Mouse (Mus musculus) embryo, embryonic 9.5 days (tissue): ENCODE data around the gene Pam.
"Not testable (repeated sequence)": the region's sequence is repeated elsewhere in the genome, so short reads cannot be mapped to it uniquely, and the experiment has no call there.

Experiments
- DNase-seq: peaks from one replicate; pipeline ENCODE4 v3.0.0-alpha.2; 2017; ENCODE audit errors: extremely low spot score

The Pam gene

DNA sequence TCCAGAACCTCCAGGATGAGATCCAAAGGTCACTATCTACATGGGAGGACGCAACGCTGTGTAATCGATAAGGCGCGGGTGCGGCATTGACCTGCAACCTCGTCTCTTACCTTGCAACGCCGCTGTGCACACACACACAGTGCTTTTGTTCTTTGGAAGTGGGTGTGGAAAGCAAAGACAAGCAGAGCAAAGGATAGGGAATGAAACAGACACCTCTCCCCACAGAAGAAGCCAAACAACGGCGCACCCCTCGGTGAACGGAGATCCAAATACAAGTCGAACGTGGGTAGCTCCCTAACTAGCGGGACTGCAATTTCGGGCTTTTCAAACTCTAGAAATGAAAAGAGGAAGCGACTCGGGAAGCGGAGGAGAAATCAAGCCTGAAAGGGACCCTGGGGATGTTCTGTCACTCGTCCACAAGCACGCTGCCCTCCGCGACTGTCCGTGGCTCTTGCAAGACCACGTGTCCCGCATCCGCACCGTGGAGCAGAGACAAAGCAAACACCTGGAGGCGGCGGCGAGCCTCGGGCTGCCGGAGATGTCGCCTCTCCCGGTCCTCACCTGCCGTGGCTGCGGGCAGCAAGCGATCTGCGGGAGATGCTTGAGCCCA is 326.0 kb downstream of the Pam start:
- DNase-seq = peak; percentile 50

DNA sequence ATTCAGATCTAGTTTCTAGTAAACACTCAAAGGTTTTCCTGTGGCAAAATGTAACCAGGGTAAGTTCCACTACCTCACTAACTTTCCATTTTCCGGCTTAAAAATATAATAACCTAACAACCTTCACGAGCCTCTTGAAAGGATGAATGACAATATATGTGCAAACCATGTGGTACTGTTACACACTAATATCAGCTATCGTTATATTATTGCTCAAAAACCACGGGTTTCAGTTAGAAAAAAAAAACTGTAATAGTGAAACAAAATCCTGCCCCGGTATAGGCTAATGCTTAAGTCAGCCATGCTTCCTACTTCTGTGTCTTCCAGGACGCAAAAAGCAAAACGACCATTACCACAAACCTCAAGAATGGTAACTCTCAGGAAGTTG is 326.5 kb downstream of the Pam start:
- DNase-seq = no peak

DNA sequence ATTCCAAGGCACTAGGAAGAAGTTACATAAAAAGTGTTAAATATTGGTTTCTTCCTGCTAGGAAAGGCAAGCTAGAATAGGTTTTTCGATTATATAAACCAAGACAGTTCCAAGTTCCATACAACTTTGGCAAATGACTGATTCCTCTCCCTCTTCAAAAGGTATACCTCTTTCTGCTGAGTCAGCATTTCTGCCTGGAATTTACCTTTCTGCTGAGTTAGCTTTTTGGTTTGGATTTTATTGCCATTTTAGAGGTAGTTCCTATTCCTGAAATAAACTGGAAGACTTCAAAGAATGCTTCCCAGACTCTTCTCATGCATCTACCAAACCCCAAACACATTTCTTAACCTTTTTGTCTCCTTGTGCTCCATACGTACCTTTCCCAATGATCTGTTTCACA is 327.4 kb downstream of the Pam start:
- DNase-seq = no peak

DNA sequence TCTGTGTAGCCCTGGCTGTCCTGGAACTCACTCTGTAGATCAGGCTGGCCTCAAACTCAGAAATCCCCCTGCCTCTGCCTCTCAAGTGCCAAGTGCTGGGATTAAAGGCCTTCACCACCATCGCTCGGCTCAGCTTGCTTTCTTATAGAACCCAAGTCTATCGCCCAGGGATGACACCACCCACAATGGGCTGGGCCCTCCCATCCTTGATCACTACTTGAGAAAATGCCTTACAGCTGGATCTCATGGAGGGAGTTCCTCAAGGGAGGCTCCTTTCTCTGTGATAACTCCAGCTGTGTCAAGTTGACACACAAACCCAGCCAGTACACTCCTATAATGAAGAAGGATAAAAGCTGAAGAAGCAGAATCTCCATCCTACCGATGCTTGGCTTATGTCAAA is 329.7 kb downstream of the Pam start:
- DNase-seq = not testable (repeated sequence)

DNA sequence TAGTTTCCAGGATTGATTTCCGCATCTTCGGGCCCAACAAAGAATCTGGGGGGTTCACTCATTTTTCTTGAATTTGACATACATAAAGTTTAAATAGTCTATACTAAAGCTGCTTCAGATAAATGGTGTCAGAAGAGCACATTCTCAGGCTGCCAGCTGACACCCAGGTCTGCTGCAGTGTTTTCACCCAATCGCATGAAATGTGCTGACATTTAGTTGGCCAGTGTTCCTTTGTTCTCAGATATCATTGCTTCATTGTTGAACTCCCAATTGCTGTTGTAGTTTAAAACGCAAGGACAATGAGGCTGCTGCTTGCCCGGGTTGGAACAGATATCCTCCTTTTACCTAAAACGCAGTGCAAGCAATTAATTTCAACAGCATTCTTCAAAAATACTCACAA is 334.0 kb downstream of the Pam start:
- no peak for DNase-seq

DNA sequence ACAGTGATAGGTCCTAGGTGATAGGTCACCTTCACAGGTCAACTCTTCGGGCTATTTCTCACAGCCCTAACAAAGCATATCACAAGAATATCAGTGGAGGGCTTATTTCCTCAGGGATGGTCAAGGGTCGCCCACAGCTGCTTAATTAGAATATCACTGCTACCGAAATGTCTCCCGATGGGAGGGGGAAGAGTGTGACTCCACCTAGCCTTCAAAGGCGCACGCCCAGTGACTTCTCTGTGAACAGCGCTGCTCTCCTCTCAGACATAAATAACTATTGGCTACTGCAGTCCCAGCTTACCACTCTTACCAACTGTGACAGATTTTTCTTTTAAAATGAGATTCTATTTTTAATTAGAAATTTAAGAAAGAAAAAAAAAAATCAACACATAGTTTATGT is 334.8 kb downstream of the Pam start:
- DNase-seq = no peak

DNA sequence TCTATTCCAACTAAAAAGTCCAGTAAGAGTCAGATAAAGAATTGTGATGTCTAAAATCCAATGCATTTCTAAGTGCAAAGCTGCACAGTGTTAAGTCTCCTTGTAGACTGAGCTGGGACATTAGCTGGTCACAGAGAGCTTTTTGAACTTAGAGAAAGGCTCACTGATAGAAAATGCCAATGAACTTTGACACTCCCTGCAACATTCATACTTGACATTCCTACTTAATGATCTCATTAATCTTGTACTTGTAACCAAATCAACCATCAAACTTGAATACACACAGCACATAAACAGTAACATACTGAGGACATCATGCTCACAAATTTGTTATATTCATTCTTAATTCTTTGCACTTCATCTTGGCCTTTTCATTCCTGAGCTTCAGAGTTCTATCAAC is 335.6 kb downstream of the Pam start:
- no peak for DNase-seq

DNA sequence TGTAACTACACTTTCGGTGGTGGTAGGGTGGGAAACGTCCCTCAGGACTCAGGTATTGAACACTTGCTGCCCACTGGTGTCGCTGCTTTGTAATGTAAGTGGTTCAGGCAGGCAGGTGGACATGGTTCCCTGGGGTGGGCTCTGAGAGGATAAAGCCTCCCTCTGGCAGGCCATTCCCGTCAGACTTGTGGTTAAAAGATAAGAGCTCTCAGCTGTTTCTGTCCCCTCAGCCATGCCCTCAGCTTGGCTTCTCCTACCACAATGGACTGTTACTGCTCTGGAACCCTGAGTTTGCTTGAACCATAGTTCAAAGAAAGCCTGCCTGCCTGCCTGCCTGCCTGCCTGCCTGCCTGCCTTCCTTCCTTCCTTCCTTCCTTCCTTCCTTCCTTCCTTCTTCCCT is 341.1 kb downstream of the Pam start:
- DNase-seq = no peak

DNA sequence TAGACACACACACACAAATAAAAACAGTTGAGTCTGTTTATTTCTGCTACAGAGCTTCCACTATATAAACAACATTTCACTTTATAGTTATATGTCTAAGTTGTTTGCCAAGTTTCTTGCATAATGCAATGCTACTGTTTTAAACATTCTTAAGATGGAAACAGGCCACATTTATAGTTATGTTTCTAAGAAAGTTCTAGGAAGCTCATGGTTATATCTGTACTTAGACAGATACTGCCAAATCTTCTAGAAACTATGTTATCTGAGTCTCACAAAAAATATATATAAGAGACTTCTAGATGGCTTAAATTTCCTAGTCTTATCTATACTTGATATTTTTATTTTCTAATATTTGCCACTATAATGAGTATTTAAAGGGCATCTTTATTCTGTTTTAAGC is 342.2 kb downstream of the Pam start:
- DNase-seq = no peak

DNA sequence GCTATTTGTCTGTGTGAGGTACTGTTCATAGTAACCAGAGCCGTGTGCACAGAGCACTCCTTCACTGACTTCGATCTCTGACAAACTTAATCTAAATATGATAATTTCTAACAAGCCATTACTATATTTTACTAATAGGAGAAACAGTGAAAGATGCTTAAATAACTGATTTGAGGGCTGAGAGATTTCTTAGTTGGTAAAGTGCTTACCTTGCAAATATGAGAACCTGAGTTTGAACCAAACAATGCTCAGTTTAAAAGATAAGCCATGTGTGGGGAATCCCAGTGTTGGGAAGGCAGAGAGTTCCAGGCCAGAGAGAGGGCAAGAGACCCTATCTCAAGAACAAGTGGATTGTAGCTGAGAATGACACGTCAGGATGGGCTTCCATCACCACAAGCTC is 347.3 kb downstream of the Pam start:
- no peak for DNase-seq

DNA sequence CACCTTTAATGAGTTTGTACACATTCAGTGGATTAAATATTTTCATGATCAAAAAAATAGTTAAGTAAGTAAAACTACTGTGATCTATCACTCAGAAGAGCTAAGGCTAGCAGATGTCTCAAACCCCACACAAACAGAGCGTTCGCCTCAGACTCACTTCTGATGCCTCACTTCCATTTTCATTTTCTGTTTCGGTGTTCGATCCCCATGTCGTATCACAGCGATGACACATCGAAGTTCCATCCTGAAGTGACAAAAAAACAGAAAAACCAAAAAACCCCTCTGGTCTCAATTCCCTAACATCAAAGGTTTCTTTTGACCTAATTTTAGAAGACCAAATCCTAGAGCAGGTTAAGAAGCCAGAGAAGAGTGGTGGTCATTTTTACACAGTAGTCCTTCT is 349.2 kb downstream of the Pam start:
- no peak for DNase-seq

DNA sequence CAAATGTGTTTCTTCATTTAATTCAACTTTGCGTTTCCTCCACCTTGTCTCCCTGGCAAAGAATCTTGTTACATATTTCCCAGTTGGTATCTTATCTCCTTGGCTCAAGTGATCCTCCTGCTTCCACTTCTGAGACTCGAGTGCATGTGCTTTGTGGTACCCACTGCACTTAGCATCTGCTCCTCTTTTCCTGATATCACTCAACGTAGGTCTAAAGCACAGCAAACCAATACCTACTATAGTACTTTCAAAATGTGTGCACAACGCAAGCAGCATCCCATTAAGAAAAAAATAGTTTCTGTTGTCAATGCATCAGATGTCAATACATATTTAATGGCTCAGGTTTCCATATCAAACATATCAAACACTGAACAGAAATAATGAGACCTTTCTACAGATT is 349.7 kb downstream of the Pam start:
- no peak for DNase-seq
